In genomic region chr5:3648206-3648848, GRCm38 (mm10) we compare ENCODE assay signal across 8 mouse cellular contexts. TPM values are rescaled to one million over a fixed set of nuclear protein-coding genes. Genes with fewer than 3 reads are reported as not detected.
DNase-seq lines count a peak whose midpoint lies in the region; ATAC-seq and TF ChIP-seq lines count a peak whose summit lies in the region.

No protein-coding gene starts in this region.

- peak overlapping the region; percentile 43 for H3K4me2 ChIP-seq in liver, embryonic 14.5 days (ENCODE audit: low read depth)

- no peaks in the 10 kb centered on the region for H3K4me1 ChIP-seq in cerebellum, adult 2 months (ENCODE audit: control insufficient read depth, insufficient read depth, low read length)
- H3K4me1 ChIP-seq in megakaryocyte, embryonic 14.5 days, result peaks cover 75% of the 10 kb centered on the region
- peaks cover 3 to 12% of the 10 kb centered on the region in 2 experiments; a peak in 3 of 4 replicates for H3K4me1 ChIP-seq in liver, embryonic 14.5 days (replicated peaks; ENCODE audit: control insufficient read depth in 2 of 2, insufficient read depth in 2 of 2, low read length in 1 of 2)

- TF ChIP-seq POLR2A in cerebellum, adult 2 months (IDR thresholded peaks at IDR 0.05; ENCODE audit: borderline replicate concordance, insufficient read depth, low read length), result no peak

- H3K36me3 ChIP-seq in megakaryocyte, embryonic 14.5 days (replicated peaks; ENCODE audit: low read length), result peaks cover 26% of the 10 kb centered on the region
- peaks cover 15% of the 10 kb centered on the region for H3K36me3 ChIP-seq in liver, embryonic 14.5 days (replicated peaks; ENCODE audit: control insufficient read depth, insufficient read depth, low read depth)

- DNase-seq in cerebellum, adult 2 months, result peak in 1 of 2 experiments; percentile 7
- DNase-seq in cerebellum, postnatal 4 days (ENCODE audit: low spot score in 2 of 2), result no peak
- no peak for DNase-seq in liver, embryonic 14.5 days (ENCODE audit: low read depth in 3 of 3, low spot score in 3 of 3)
- no peak for DNase-seq in urinary bladder, postnatal 4 days (ENCODE audit: low spot score in 2 of 2)
- no peak for DNase-seq in frontal cortex, postnatal 10 days (ENCODE audit: low spot score in 2 of 2)
- DNase-seq in cerebellum, adult 9-10 months, result no peak

- peak overlapping the region; percentile 56 for H3K4me3 ChIP-seq in cerebellum, adult 2 months (replicated peaks; ENCODE audit: insufficient read depth, low read depth, low read length)
- peak overlapping the region; percentile 98 for H3K4me3 ChIP-seq in megakaryocyte, embryonic 14.5 days (replicated peaks)
- H3K4me3 ChIP-seq in liver, embryonic 14.5 days (ENCODE audit: insufficient read depth in 1 of 2, low read depth in 2 of 2, low read length in 2 of 2), result no peak overlapping the region

- H3K27ac ChIP-seq in cerebellum, adult 2 months (ENCODE audit: insufficient read depth, low read length), result no peak overlapping the region
- no peak overlapping the region for H3K27ac ChIP-seq in liver, embryonic 14.5 days

- H3K9me3 ChIP-seq in megakaryocyte, embryonic 14.5 days, result no peaks in the 10 kb centered on the region
- no peaks in the 10 kb centered on the region for H3K9me3 ChIP-seq in liver, embryonic 14.5 days (ENCODE audit: control insufficient read depth, low read length)

- no peaks in the 10 kb centered on the region for H3K27me3 ChIP-seq in cerebellum, adult 2 months (ENCODE audit: control insufficient read depth, insufficient read depth, low read length)
- H3K27me3 ChIP-seq in megakaryocyte, embryonic 14.5 days (replicated peaks), result no peaks in the 10 kb centered on the region
- H3K27me3 ChIP-seq in liver, embryonic 14.5 days (ENCODE audit: control insufficient read depth, insufficient read depth, low read length), result no peaks in the 10 kb centered on the region

- TF ChIP-seq EP300 in liver, embryonic 14.5 days (IDR thresholded peaks at IDR 0.05; ENCODE audit: low read depth), result no peak

- ATAC-seq in megakaryocyte, adult 5-6 weeks (ENCODE audit: poor library complexity, severe bottlenecking), result no peak
- no peak for ATAC-seq in liver, embryonic 14.5 days (ENCODE audit: insufficient read depth)

- WGBS in cerebellum, adult 2 months, result 50% methylated on average over 4 of the region's 4 CpGs
- 34% methylated on average over 4 of the region's 4 CpGs for WGBS in liver, embryonic 14.5 days (ENCODE audit: insufficient replicate concordance)

- no peak overlapping the region for H3K9ac ChIP-seq in liver, embryonic 14.5 days (replicated peaks)

- no peak for TF ChIP-seq CTCF in cerebellum, adult 2 months (IDR thresholded peaks at IDR 0.05; ENCODE audit: borderline replicate concordance, insufficient read depth, low read depth, low read length)
- TF ChIP-seq CTCF in liver, embryonic 14.5 days (IDR thresholded peaks at IDR 0.05; ENCODE audit: low read depth), result no peak

RNA-seq across cellular contexts. Expression of gene Tmbim7, which starts 2.7 kb away (rescaled TPM):
- polyA plus RNA-seq in cerebellum, adult 2 months (2012; rRNA removed), result not detected in 2 replicates
- not detected in 2 replicates for polyA plus RNA-seq in megakaryocyte, embryonic 14.5 days (2012; ENCODE audit: insufficient read depth, low replicate concordance)
- total RNA-seq in megakaryocyte, adult 5-6 weeks (2015), result 0.59 TPM in 1 of 2 replicates, not detected in the other
- not detected in 2 replicates for total RNA-seq in megakaryocyte, adult 5-6 weeks (2017)
- not detected in 2 replicates for polyA plus RNA-seq in liver, embryonic 14.5 days (2012; rRNA removed)
- polyA plus RNA-seq in liver, embryonic 14.5 days (2014; fragmentation: Nextera tagmentation; extraction: Ambion mirVana), result not detected in 2 replicates

RNA-seq across cellular contexts. Expression of gene Gatad1, which starts 8.7 kb away (rescaled TPM):
- 93.0 and 102 TPM in 2 replicates for polyA plus RNA-seq in cerebellum, adult 2 months (2012; rRNA removed)
- 63.4 and 64.7 TPM in 2 replicates for polyA plus RNA-seq in megakaryocyte, embryonic 14.5 days (2012; ENCODE audit: insufficient read depth, low replicate concordance)
- 116 and 122 TPM in 2 replicates for total RNA-seq in megakaryocyte, adult 5-6 weeks (2015)
- total RNA-seq in megakaryocyte, adult 5-6 weeks (2017), result 160 and 173 TPM in 2 replicates
- 17.8 and 25.4 TPM in 2 replicates for polyA plus RNA-seq in liver, embryonic 14.5 days (2012; rRNA removed)
- 27.7 and 30.1 TPM in 2 replicates for polyA plus RNA-seq in liver, embryonic 14.5 days (2014; fragmentation: Nextera tagmentation; extraction: Ambion mirVana)

RNA-seq across cellular contexts. Expression of gene Rbm48, which starts 51.9 kb away (rescaled TPM):
- 12.8 and 13.0 TPM in 2 replicates for polyA plus RNA-seq in cerebellum, adult 2 months (2012; rRNA removed)
- 2.8 TPM in 2 replicates for polyA plus RNA-seq in megakaryocyte, embryonic 14.5 days (2012; ENCODE audit: insufficient read depth, low replicate concordance)
- 9.8 and 10.4 TPM in 2 replicates for total RNA-seq in megakaryocyte, adult 5-6 weeks (2015)
- 17.4 and 18.1 TPM in 2 replicates for total RNA-seq in megakaryocyte, adult 5-6 weeks (2017)
- 2.3 and 4.1 TPM in 2 replicates for polyA plus RNA-seq in liver, embryonic 14.5 days (2012; rRNA removed)
- polyA plus RNA-seq in liver, embryonic 14.5 days (2014; fragmentation: Nextera tagmentation; extraction: Ambion mirVana), result 5.7 and 6.2 TPM in 2 replicates

RNA-seq across cellular contexts. Expression of gene Pex1, which starts 52.5 kb away (rescaled TPM):
- 25.3 and 25.7 TPM in 2 replicates for polyA plus RNA-seq in cerebellum, adult 2 months (2012; rRNA removed)
- 0.64 TPM in 1 of 2 replicates, not detected in the other for polyA plus RNA-seq in megakaryocyte, embryonic 14.5 days (2012; ENCODE audit: insufficient read depth, low replicate concordance)
- total RNA-seq in megakaryocyte, adult 5-6 weeks (2015), result 10.4 and 22.3 TPM in 2 replicates
- total RNA-seq in megakaryocyte, adult 5-6 weeks (2017), result 16.6 TPM in 2 replicates
- 2.2 and 4.0 TPM in 2 replicates for polyA plus RNA-seq in liver, embryonic 14.5 days (2012; rRNA removed)
- polyA plus RNA-seq in liver, embryonic 14.5 days (2014; fragmentation: Nextera tagmentation; extraction: Ambion mirVana), result 2.9 and 3.8 TPM in 2 replicates

Comparison
In these comparisons a context has a peak if more than half of its experiments do, and no peak if none do; other contexts are left out.
1. H3K4me3 ChIP-seq: peak in cerebellum, adult 2 months (single experiment) and megakaryocyte, embryonic 14.5 days (single experiment); none in liver, embryonic 14.5 days (0 of 2).